In genomic region chr9:32656351-32656844, GRCm38 (mm10) we compare ENCODE assay signal across 16 mouse cellular contexts. TPM values are rescaled to one million over a fixed set of nuclear protein-coding genes. Genes with fewer than 3 reads are reported as not detected.
A peak's percentile ranks its signal among the peaks of the same experiment; 100 is the strongest.
DNase-seq lines count a peak whose midpoint lies in the region; ATAC-seq lines count a peak whose summit lies in the region.
"Had no signal": no experiment of that assay in that cellular context is flagged by ENCODE, and none has a peak within 500 bp of the region (broad histone marks: within the 10 kb centered on the region; RNA-seq: fewer than 3 reads in every experiment).

No protein-coding gene starts in this region.

- 74% methylated on average over 5 of the region's 5 CpGs for WGBS in kidney, embryonic 16.5 days
- WGBS in lung, embryonic 16.5 days, result 69% methylated on average over 5 of the region's 5 CpGs
- 55% methylated on average over 5 of the region's 5 CpGs for WGBS in liver, embryonic 16.5 days (ENCODE audit: insufficient replicate concordance)

- intact Hi-C loops in heart, postnatal 10 days (cut with DNase I), result no loop called here

- no peak overlapping the region for H3K9ac ChIP-seq in kidney, embryonic 16.5 days (replicated peaks; ENCODE audit: low read length)
- no peak overlapping the region for H3K9ac ChIP-seq in lung, embryonic 16.5 days (ENCODE audit: low read length)
- no peak overlapping the region for H3K9ac ChIP-seq in liver, embryonic 16.5 days (ENCODE audit: low read depth, low read length)
- H3K9ac ChIP-seq: forebrain, embryonic 12.5 days; hindbrain, embryonic 15.5 days; limb, embryonic 13.5 days; neural tube, embryonic 12.5 days had no signal

- ATAC-seq in kidney, embryonic 16.5 days (ENCODE audit: low FRiP score, low TSS enrichment), result no peak
- ATAC-seq in lung, embryonic 16.5 days (ENCODE audit: low read depth), result 0 out of 2 replicates have a peak, but pooled peaks have one; percentile 11
- ATAC-seq in liver, embryonic 16.5 days (ENCODE audit: low read depth), result no peak
- ATAC-seq: intestine, embryonic 16.5 days had no signal

- peaks cover 23% of the 10 kb centered on the region for H3K4me1 ChIP-seq in kidney, embryonic 16.5 days (ENCODE audit: insufficient read depth, low read length)
- peaks cover 5% of the 10 kb centered on the region for H3K4me1 ChIP-seq in lung, embryonic 16.5 days (replicated peaks; ENCODE audit: control insufficient read depth, insufficient read depth, low read length)
- H3K4me1 ChIP-seq in liver, embryonic 16.5 days (ENCODE audit: control insufficient read depth, low read depth, low read length), result no peaks in the 10 kb centered on the region
- H3K4me1 ChIP-seq: forebrain, embryonic 12.5 days; hindbrain, embryonic 15.5 days; neural tube, embryonic 12.5 days had no signal

- peak overlapping the region; percentile 80 for H3K27ac ChIP-seq in kidney, embryonic 16.5 days (ENCODE audit: low read length)
- H3K27ac ChIP-seq in lung, embryonic 16.5 days (ENCODE audit: low read length), result peak overlapping the region; percentile 68
- peak overlapping the region; percentile 34; the same call in 1 of the 2 replicates for H3K27ac ChIP-seq in liver, embryonic 16.5 days (ENCODE audit: low read length)
- H3K27ac ChIP-seq: forebrain, embryonic 12.5 days; hindbrain, embryonic 15.5 days; limb, embryonic 13.5 days; neural tube, embryonic 12.5 days had no signal

- peak; percentile 94 for DNase-seq in heart, adult 11 months
- no peak for DNase-seq in heart, postnatal 10 days
- no peak for DNase-seq in kidney, postnatal 14 days
- no peak for DNase-seq in lung, postnatal 4 days
- DNase-seq in cerebellum, postnatal 36 days, result no peak
- DNase-seq: cerebellum, postnatal 14 days; thymus, adult 2 months had no signal

- no peak overlapping the region for H3K4me3 ChIP-seq in kidney, embryonic 16.5 days (ENCODE audit: low read length)
- no peak overlapping the region for H3K4me3 ChIP-seq in lung, embryonic 16.5 days (ENCODE audit: low read length)
- no peak overlapping the region for H3K4me3 ChIP-seq in liver, embryonic 16.5 days (ENCODE audit: low read depth, low read length)
- H3K4me3 ChIP-seq: forebrain, embryonic 12.5 days; hindbrain, embryonic 15.5 days; limb, embryonic 13.5 days; neural tube, embryonic 12.5 days had no signal

- 0 out of 2 replicates have a peak, but pooled peaks cover 3% of the 10 kb centered on the region for H3K36me3 ChIP-seq in kidney, embryonic 16.5 days (ENCODE audit: insufficient read depth, low read length)
- no peaks in the 10 kb centered on the region for H3K36me3 ChIP-seq in lung, embryonic 16.5 days (ENCODE audit: control insufficient read depth, insufficient read depth, low read length)
- H3K36me3 ChIP-seq in liver, embryonic 16.5 days (ENCODE audit: control insufficient read depth, insufficient read depth), result no peaks in the 10 kb centered on the region
- H3K36me3 ChIP-seq: forebrain, embryonic 12.5 days; hindbrain, embryonic 15.5 days; limb, embryonic 13.5 days; neural tube, embryonic 12.5 days had no signal

- H3K4me2 ChIP-seq in kidney, embryonic 16.5 days (replicated peaks; ENCODE audit: low read depth, low read length), result no peak overlapping the region
- H3K4me2 ChIP-seq in lung, embryonic 16.5 days (ENCODE audit: low read depth, low read length), result no peak overlapping the region
- H3K4me2 ChIP-seq in liver, embryonic 16.5 days (ENCODE audit: low read depth, low read length), result no peak overlapping the region
- H3K4me2 ChIP-seq: forebrain, embryonic 12.5 days; hindbrain, embryonic 15.5 days; limb, embryonic 13.5 days; midbrain, embryonic 11.5 days; neural tube, embryonic 12.5 days had no signal

- H3K27me3 ChIP-seq in kidney, embryonic 16.5 days (ENCODE audit: insufficient read depth, low read length), result no peaks in the 10 kb centered on the region
- H3K27me3 ChIP-seq in lung, embryonic 16.5 days (ENCODE audit: control insufficient read depth, insufficient read depth, low read depth, low read length), result no peaks in the 10 kb centered on the region
- H3K27me3 ChIP-seq in liver, embryonic 16.5 days (ENCODE audit: control insufficient read depth, insufficient read depth, low read depth, low read length), result no peaks in the 10 kb centered on the region
- H3K27me3 ChIP-seq: neural tube, embryonic 12.5 days had no signal

- 0 out of 2 replicates have a peak, but pooled peaks cover 5% of the 10 kb centered on the region for H3K9me3 ChIP-seq in kidney, embryonic 16.5 days (ENCODE audit: low read length)
- 0 out of 2 replicates have a peak, but pooled peaks cover 4% of the 10 kb centered on the region for H3K9me3 ChIP-seq in lung, embryonic 16.5 days (ENCODE audit: control insufficient read depth, low read length)
- no peaks in the 10 kb centered on the region for H3K9me3 ChIP-seq in liver, embryonic 16.5 days (replicated peaks; ENCODE audit: control insufficient read depth, low read length)
- H3K9me3 ChIP-seq: forebrain, embryonic 12.5 days; hindbrain, embryonic 15.5 days; neural tube, embryonic 12.5 days had no signal

RNA-seq across cellular contexts. Expression of gene Ets1, which starts 20.4 kb away (rescaled TPM):
- 100 to 1,000 TPM; 119 to 154 TPM for total RNA-seq in heart, postnatal 10 days (2021)
- 76.2 and 80.2 TPM in 2 replicates for polyA plus RNA-seq in kidney, embryonic 16.5 days (2015; fragmentation: Nextera tagmentation; extraction: Ambion mirVana)
- polyA plus RNA-seq in lung, embryonic 16.5 days (2015; fragmentation: Nextera tagmentation; extraction: Ambion mirVana), result 108 and 115 TPM in 2 replicates
- polyA plus RNA-seq in liver, embryonic 16.5 days (2015; fragmentation: Nextera tagmentation; extraction: Ambion mirVana), result 15.9 and 16.5 TPM in 2 replicates
